Mouse (Mus musculus) T-helper 17 cell (primary cell): ENCODE data around the gene Ube2e3.

Experiments used
- in situ Hi-C, 2 experiments: fragments of 300-600 bp; cut with MboI, MseI; formaldehyde crosslinking; loops; 1 replicate in 1 of 2; 2 replicates in 1 of 2; pipeline ENCODE4 v1.15.1; 2025; ENCODE audit warnings: high pct_unique_total_duplicates in 2 of 2

Ube2e3 gene

DNA sequence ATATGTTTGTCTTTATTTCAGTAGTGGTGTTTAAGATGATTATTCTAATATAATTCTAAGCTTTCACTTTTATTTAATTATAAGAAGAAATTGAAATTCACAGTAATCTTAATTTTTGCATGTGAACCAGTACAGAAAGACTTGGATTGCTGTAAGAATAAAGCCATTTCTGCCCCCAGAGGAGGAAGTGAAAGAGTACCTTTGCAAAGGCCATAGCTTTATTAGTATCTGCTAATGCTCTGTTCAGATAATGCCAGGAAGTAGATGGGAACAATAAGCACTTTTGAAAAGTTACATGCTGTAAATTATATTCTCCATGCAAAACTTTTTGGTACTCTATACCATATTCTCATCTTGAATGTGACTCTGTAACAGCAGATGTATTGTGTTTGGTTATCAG is 8.1 kb downstream of the Ube2e3 start:
- in situ Hi-C loops, result no loop called here

DNA sequence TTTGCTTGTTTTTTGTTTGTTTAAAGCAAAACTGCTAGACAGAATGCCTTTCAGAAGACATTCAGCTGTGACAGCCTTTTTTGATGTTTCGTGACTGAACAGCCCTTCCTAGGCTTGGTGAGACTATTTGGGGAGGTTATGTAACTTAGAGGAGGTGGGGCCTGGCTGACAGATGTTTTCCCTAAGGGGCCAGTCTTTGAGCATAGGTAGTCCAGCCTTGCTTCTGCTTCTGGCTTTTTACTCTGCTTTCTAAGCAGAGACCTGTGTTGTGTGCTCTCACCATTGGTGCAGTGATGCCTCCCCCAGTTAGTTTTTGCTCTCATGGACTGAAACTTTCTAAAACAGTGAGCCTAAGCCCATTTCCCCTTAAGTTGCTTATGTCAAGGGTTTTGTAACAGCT is 14.1 kb downstream of the Ube2e3 start:
- in situ Hi-C loops, result no loop called here

DNA sequence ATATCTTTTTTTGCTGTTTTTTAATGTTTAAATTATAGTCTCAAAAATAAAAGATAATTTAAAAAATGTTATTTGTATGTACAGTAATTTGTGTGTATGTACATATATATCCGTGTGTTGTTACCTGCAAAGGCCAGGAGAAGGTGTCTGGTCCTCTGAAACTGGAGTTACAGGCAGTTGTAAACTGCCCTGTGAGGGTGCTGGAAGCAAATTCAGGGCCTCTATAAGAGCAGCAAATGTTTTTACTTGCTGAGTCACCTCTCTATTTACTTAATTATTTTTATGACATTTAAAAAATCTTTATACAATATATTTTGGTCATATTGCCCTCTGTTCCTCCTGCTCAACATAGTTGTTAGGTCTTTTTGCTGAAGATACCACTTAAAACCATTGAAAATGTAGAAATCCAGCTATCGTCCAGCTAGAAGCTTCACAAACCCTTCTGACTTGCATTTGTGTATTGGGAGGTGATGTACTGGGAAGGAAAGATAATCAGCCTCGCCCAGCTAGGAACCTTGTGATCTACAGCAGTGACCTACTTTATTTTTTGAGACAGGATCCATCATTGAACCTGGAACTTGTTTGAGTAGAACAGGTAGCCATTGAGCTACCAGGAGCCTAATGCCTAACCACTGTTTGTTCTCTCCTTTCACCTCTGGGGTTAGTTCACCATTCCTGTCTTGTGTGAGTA is 15.0 kb downstream of the Ube2e3 start:
- in situ Hi-C loops, result no loop called here

DNA sequence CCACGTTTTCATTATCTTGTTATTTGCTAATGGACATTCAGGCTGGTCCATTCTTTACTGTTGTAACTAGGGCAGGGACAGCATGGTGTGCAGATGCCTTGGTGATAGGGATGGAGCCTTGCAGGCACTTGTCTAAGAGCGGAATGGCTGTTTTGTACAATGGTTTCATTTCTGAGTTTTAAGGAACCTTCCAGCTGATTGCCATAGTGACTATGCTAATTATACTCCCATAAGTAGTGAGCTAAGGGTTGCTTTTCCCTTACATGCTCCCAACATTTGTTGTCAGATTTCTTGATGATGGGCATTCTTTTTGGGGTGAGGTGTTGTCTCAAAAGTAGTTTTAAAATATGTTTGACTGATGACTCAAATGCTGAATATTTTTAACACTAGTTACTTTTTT is 18.5 kb downstream of the Ube2e3 start:
- in situ Hi-C loops, result no loop called here

DNA sequence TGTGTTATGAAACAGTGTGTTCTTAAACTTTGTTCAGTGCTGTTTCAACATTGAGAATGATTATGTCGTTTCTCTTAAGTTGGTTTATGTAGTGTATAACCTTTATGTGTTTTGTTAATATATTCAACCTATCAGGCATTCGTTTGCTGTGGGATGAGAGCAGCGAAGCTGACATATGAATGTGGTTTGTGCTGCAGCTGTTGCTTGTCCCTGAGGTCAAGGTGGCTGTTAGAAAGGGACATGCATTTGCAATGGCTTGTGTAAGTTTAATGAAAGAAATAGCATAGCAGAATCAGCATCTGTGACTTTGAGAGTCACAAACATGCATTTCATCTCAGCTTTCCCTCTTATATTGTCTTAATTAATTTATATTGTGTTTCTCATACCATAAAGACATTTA is 20.3 kb downstream of the Ube2e3 start:
- in situ Hi-C loops, result no loop called here

DNA sequence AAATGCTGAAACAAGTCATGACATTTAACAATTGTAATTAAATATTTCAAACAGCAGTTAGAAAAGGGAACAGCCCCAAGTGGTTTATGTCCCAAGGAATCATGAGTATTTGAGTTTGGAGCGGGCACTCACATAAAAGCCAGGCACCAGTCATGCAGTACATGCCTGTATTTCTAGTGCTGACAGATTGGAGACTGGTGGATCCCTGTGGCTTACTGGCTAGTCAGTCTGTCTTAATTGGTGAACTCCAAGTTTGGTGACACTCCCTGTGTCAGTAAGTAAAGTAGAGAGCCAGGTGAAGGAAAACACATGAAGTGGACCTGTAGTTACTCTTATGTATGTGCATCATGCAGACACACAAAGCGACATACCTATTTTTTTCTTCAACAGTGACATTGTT is 27.3 kb downstream of the Ube2e3 start:
- in situ Hi-C loops, result no loop called here

DNA sequence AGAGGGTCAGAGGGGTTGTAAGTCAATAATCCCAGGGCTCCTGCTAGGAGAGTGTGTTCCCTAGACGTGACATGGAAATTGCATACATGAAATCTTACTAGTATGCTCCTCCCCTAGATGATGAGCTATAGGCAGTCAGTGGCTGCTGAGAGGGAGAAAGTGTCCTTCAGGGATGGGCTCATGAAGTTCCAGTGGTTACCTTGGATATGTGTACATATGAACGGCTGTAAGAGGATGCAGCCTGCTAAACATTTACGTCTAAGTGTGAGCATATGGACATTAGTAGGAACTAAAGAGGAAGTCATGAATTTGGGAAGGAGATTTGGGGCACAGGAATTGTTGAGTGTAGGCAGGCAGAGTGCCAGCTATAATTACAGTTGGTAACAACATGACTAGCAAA is 38.0 kb downstream of the Ube2e3 start:
- in situ Hi-C loops, result no loop called here

DNA sequence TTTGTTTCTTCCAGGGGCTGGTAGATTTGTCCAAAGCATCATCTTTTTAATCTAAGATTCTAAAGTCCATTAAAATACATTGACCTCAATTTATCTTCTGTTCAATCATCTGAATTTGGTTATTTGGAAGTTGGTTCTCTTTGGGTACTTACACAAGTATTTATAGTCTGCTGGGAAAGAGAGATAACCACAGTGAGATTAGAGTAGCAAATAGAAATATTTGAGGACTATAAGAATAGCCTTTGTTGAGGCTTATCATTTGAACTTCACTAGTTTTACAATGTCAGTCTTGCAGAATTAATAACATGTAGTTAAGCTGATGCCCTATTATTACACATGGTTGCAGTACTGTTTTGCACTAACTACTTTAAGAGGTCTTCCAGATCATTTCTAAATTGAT is 43.6 kb downstream of the Ube2e3 start:
- in situ Hi-C loops, result no loop called here

DNA sequence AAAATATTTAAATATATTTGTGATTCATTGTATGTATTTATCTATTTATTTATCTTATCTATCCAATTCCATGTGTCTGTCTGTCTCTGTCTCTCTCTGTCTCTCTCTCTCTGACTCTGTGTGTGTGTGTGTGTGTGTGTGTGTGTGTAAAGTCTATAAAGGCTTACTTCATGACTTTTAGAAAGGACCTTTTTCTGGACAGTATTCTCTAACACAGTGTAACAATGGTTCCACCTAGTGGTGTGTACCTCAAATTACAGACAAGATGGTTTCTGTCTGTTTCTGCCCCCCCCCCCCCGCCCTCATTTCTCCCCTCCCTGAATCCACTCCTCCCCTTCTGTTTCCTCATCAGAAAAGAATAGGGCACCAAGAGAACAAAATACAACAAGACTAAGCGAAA is 46.9 kb downstream of the Ube2e3 start:
- in situ Hi-C loops, result loop anchor here (5.0 kb wide), 2 partner anchors 128 to 868 kb away; no protein-coding TSS in a partner anchor

DNA sequence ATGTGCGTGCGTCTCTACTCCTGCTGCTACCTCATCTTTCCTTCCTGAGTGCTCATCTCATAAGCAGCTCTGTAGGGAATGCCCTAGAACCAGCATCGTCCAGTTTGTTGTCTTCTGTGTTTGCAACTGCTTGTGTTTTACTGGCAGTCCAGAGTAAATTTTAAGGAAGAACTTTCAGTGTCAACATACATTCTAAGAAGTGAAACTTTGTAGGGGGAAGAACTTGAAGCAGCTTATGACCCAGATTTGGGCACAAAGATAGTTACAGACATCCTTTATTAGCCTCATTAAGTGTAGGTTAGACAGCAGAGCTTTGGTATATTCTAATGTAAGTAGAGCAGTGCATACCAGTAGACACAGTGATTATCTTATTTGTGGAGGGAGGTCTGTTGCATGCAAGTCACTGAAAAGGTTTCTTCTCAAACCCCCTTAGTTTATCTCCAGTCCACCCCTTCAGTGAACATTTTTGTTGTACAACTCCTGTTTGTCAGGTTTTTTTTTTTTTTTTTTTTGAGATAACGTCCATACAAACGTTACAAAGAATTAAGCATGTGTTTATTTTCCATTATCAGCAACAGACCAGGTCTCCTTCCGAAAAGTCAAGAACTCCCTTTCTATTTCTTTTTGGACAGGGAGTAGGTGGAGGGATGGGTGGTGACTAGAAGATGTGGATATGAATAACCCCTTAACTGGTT is 55.2 kb downstream of the Ube2e3 start:
- in situ Hi-C loops, result loop anchor here in 1 of 2 experiments (5.0 kb wide), 1 partner anchor 844 kb away; no protein-coding TSS in a partner anchor

DNA sequence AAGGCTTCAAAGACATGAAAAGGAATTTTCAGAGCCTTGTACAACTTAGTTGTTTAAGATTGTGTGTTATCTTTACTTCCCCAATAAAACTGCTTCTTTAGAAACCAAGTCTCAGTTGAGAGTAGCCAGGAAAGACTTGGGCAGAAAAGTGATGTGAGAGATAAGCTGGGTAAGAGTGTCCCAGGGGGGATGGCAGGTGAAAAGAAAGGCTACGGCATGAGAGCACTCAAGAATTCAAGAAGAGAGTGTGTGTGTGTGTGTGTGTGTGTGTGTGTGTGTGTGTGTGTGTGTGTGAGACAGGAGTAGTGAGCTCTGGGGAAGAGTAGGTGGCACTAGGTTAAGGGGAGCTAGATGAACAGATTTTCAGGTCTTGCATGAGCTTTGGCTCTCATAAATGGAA is 57.9 kb downstream of the Ube2e3 start:
- in situ Hi-C loops, result no loop called here

DNA sequence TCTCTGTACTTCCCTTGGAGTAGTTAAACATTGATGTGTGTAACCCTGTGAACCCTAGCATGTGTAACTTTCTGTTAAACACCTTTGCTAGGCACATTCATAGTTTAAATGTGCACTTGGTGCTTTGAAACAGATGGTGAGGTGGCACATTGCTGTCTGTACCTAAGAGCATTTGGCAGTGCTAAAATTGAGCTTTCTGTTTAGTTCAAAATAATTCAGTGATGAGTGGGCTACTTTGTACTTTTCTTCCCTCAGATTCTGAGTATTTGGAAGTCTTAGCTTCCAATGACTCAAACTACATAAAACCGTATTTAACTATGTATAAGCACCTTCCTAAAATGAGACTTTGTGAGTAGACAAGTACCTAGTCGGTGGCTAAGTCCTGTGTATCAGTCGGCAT is 59.7 kb downstream of the Ube2e3 start:
- in situ Hi-C loops, result no loop called here

DNA sequence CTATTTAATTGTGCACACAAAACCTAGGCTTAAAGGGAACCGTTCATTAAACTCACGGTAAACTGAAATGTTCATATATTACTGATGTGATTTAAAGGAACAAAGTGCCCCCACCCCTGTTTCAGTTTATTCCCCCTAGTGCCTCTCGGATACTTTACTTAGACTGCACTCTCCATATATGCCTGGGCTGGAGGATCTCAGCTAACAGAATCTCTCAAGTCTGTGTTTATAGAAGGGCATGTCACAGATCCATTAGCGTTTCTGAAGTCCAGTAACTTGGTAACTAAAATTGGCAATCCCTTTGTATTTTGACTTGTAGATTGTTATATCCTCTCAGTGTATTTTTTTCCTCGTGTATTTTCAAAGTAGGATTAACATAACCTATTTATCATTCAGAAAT is 60.2 kb downstream of the Ube2e3 start:
- in situ Hi-C loops, result no loop called here

DNA sequence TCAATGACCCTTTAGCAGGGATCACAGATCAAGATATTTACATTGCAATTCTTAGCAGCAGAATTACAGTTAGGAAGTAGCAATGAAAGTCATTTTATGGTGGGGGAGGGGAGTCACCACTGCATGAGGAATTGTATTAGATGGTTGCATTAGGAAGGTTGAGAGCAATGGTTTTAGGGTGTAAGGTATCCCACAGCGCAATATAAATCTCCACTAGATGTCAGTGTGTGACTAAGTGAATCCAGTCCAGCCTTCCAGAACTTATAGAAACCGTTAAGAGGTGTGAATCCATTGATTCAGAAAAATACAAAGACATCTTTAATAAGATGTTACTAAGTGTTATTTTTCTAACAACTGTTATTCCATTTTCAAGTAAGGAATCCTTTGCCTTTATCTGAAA is 63.4 kb downstream of the Ube2e3 start:
- in situ Hi-C loops, result loop anchor here in 1 of 2 experiments (5.0 kb wide), 1 partner anchor 566 kb away; no protein-coding TSS in a partner anchor

DNA sequence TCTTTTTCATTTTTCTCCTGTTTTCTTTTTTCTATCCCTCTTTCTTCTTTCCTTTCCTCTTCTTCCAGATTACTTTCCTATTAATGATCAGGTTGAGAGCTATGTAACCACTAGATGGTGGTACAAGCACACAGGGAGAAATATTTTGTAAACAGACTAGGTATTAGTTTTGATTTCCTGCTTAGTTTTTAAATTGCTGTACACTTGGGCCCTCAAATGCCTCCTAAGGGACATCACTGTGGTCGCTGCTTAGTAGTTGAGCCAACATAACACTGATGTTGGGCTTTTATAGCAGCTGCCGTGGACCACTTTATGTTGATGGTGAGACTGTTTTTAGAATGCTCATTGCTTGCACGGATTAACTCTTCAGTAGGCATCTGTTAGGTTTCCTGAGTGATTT is 91.5 kb downstream of the Ube2e3 start:
- in situ Hi-C loops, result loop anchor here (5.0 kb wide), 4 partner anchors 158 to 658 kb away; partner anchors contain the start of gene Itga4 (in 2 of the 2)

DNA sequence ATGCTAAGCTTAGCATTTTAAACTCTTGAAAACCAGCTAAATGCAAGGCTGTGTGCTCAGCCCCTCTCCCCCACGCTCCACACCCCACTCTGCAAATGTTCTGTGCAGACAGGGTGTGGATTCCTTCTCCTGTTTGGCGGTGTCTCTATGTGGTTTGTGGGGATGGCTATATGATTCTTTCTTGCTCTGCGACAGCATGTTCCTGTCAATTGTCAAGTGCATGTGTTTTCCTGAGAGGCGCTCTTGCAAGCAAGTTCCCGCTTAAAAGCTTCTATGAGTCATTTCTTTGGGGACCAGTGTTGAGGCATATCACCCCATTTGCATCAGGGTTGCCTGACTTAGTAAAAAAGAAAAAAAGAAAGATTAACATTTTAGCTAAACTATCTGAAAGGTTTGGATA is 92.4 kb downstream of the Ube2e3 start:
- in situ Hi-C loops, result no loop called here

DNA sequence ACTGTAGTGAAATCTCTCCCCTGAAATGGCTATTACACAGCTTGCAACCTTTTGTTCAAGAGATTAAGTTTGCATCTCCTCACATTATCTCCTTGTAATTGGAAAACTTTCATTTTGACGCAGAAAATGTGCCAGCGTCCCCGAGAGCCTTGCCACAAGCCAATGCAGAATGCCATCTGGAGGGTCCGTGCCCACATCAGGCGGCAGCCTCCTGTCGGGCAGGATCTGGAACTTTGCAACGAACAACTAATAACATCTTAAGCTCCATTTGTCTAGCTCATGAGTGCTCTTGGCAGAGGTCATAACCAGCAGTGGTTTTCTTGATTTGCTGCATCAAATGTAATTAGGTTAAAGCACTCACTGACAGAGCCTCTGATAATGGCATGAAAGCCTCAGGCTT is 93.1 kb downstream of the Ube2e3 start:
- in situ Hi-C loops, result no loop called here

DNA sequence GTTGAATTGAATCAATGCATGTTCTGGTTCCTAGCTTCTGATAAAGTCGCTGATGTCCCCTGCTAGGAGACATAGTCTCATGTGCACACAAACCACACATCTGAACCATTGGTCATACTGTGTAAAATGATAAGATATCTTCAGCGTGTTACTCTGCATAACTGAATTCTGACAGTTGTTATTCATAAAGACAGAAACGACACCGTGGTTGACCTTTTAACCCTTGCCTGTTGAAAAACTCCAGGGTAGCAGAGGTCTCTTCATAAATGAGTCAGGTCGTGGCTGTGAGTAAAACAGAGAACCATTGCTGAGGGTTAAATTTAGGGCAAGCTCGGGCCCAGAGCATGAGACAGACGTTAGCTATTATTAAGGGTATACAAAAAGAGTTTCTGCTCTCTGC is 93.7 kb downstream of the Ube2e3 start:
- in situ Hi-C loops, result no loop called here

DNA sequence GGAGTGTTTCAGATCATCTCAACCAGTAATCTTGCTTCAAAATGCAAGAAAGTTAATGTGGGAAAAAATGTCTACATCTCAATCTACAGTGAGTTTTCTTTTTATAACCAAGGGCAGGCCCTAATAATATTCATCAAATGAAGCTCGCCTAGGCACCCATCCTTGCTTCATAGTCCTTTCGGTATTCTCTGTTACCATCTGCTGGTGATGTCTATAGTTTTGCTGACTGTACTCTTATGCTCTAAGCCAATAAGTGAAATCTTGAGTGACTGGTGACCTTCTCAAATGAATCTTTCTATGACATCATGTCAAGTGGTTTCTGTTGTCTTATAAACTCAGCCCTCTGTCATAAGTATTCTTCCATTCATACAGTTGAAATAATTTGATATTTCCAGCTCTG is 97.1 kb downstream of the Ube2e3 start:
- in situ Hi-C loops, result loop anchor here in 1 of 2 experiments (5.0 kb wide), 1 partner anchor 157 kb away; no protein-coding TSS in a partner anchor

DNA sequence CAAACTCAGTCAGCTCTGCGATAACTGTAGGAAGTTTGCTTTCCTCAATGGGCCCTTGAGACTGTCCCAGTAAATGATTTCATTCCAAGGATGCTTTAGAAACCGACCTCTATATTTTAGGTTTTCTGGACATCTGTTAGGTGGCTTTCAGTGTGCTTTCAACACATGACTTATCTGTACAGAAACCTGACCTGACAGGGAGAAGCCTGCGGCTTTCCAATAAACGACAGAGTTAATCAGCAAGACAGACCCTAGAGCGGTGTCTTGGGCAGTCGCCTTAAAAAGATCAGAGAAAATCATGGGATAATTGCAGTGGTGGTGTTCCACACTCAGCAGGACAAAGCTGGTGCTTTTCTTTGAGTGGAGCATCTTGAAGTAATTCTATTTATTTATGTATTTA is 97.5 kb downstream of the Ube2e3 start:
- in situ Hi-C loops, result loop anchor here in 1 of 2 experiments (5.0 kb wide), 1 partner anchor 157 kb away; no protein-coding TSS in a partner anchor

DNA sequence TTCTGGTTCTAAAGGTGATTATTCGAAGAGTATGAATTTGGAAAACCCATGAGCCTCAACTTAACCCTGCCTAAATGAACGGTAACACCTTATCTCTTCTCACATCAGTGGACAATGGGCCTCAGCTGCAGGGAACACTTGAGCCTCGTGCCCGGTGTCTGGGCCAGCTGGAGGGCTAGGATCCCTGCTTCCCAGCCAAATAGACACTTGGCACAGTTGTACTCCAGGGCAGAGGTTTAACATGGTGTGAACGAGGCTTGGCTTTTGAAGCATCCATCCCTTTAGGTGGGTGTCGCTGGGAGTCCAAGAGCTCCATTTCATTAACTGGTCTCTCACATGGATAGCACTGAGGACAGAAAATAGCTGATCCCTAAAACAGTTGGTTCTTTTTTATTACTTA is 102.2 kb downstream of the Ube2e3 start:
- in situ Hi-C loops, result loop anchor here in 1 of 2 experiments (5.0 kb wide), 1 partner anchor 103 kb away; the partner anchor contains the start of gene Ube2e3
